Mouse (Mus musculus) ovary, postnatal 36 days (tissue): ENCODE measurements around the gene Lsm2.

Experiments used
- DNase-seq: peaks from one replicate; pipeline ENCODE4 v3.0.0; 2022; ENCODE audit warnings: low spot score, mixed read lengths

The Lsm2 gene

GRCm38 (mm10) chr17:35012430-35012829, 30.8 kb downstream of the Lsm2 start:
- DNase-seq, result no peak

GRCm38 (mm10) chr17:35013221-35013620, 31.6 kb downstream of the Lsm2 start:
- DNase-seq, result no peak

GRCm38 (mm10) chr17:35015296-35015695, 33.6 kb downstream of the Lsm2 start:
- no peak for DNase-seq

GRCm38 (mm10) chr17:35016376-35016775, 34.7 kb downstream of the Lsm2 start, which contains the start of gene Vwa7:
TSS of gene Vwa7 (plus strand) at chr17:35016579.
- no peak for DNase-seq

GRCm38 (mm10) chr17:35016791-35017705, 35.4 kb downstream of the Lsm2 start:
- DNase-seq, result no peak

GRCm38 (mm10) chr17:35017706-35018030, 36.0 kb downstream of the Lsm2 start:
- DNase-seq, result no peak

- DNase-seq, result no peak
These were observed 36.5 kb downstream of the Lsm2 start for GRCm38 (mm10) chr17:35018171-35018570.

GRCm38 (mm10) chr17:35019894-35020293, 38.2 kb downstream of the Lsm2 start:
- no peak for DNase-seq

- DNase-seq, result no peak
These were observed 38.9 kb downstream of the Lsm2 start for GRCm38 (mm10) chr17:35020551-35020950.

- DNase-seq, result peak; percentile 87
These were observed 39.6 kb downstream of the Lsm2 start for GRCm38 (mm10) chr17:35021163-35021808.

GRCm38 (mm10) chr17:35021842-35022477, 40.3 kb downstream of the Lsm2 start:
- DNase-seq, result no peak

GRCm38 (mm10) chr17:35022541-35023060, 40.9 kb downstream of the Lsm2 start:
- DNase-seq, result no peak

- no peak for DNase-seq
These were observed 41.6 kb downstream of the Lsm2 start for GRCm38 (mm10) chr17:35023221-35023620.

GRCm38 (mm10) chr17:35023756-35024155, 42.1 kb downstream of the Lsm2 start:
- DNase-seq, result no peak

GRCm38 (mm10) chr17:35024261-35024660, 42.6 kb downstream of the Lsm2 start:
- DNase-seq, result no peak

- no peak for DNase-seq
These were observed 43.2 kb downstream of the Lsm2 start for GRCm38 (mm10) chr17:35024691-35025488.

- no peak for DNase-seq
These were observed 44.5 kb downstream of the Lsm2 start for GRCm38 (mm10) chr17:35026206-35026605.

- no peak for DNase-seq
These were observed 45.8 kb downstream of the Lsm2 start, which contains the start of gene Sapcd1 for GRCm38 (mm10) chr17:35027277-35028068. TSS of gene Sapcd1 (minus strand) at chr17:35028016.

GRCm38 (mm10) chr17:35028315-35028714, 46.7 kb downstream of the Lsm2 start:
- no peak for DNase-seq

GRCm38 (mm10) chr17:35029691-35030532, 48.2 kb downstream of the Lsm2 start:
- DNase-seq, result no peak
